Mouse (Mus musculus) lung, adult 2 months (tissue): ENCODE data around the gene Tbc1d10a. TPM values are rescaled to one million over a fixed set of nuclear protein-coding genes. Genes with fewer than 3 reads are reported as not detected.

ENCODE experiments used
- DNase-seq: peaks from one replicate; pipeline ENCODE4 v3.0.0; 2022
- H3K4me1 ChIP-seq: fragments of 200-500 bp; 2 replicates; pipeline ENCODE4 v1.6.1; 2011; ENCODE audit warnings: low read length; ENCODE audit not compliant: control insufficient read depth, insufficient read depth
- H3K4me3 ChIP-seq: fragments of 200-500 bp; replicated peaks from 2 replicates; pipeline ENCODE3; 2011; ENCODE audit warnings: low read depth, mild to moderate bottlenecking, control low read depth, low read length; ENCODE audit errors: extremely low read depth
- CTCF ChIP-seq: fragments of 200-500 bp; IDR thresholded peaks from 2 replicates; pipeline ENCODE4 v1.5.1; 2011; ENCODE audit warnings: mild to moderate bottlenecking, low read length, control low read depth; ENCODE audit not compliant: insufficient read depth
- POLR2A ChIP-seq: fragments of 200-500 bp; IDR thresholded peaks from 2 replicates; pipeline ENCODE4 v1.6.1; 2011; ENCODE audit warnings: low read depth, mild to moderate bottlenecking, control low read depth, low read length, borderline replicate concordance; ENCODE audit errors: extremely low read depth
- WGBS: fragments of 180-500 bp; shearing (Covaris S2); methylation state at CpG from one replicate; pipeline ENCODE4 v1.1.7; 2018; 5-methylcytosine and 5-hydroxymethylcytosine counted together
- polyA plus RNA-seq: library from polyadenylated mRNA; depleted of rRNA; stranded (reverse); fragments of >200 nt; gene quantifications from 2 replicates; pipeline ENCODE4 v1.2.3, GENCODE M21; 2012

Gene Tbc1d10a
- polyA plus RNA-seq, 1 experiment = 72.8 TPM

DNA sequence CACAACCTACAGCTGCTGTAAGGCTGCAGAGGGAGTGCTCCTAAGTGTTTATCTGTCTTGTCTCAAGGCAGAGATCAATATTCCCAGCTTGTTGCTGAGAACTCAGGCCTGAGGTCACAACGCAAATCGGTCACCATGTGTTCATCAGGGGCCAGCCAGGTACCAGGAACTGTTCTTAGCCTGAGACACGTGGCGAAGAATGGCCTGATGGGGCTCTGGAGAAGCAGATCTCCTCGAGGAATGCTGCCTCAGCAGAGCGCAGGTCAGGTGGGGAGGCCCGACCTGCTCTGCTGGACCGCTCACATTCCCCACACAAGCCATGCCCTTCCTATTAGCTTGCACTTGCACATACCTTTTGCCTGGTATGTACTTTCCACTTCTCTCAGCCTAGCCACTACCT lies 10.0 kb downstream of the Tbc1d10a start:
- TF ChIP-seq CTCF = no peak
- Histone ChIP-seq H3K4me3 (no peak overlapping the region), H3K4me1 (peaks cover 32% of the 10 kb centered on the region)
- WGBS = 67% methylated on average over 8 of the region's 8 CpGs
- no peak for DNase-seq

DNA sequence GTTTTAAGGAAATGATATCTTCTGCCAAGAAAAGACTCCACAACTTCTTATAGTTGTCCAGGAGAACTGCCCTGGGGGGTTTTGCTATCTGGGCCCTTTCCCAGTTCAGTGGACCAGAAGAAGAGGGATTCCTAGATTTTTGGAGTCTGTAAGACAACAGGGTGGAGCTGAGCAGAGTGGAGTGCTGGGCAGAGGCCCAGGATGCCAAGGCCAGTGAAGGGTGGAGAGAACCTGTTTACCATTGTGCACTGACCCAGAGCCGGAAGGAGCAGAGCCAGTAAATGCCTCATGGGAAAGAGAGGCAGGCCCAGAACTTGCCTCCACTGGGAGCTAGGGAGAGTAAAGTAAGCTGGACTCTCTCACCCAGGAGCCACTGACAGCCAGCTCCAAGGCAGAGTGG lies 11.1 kb downstream of the Tbc1d10a start:
- 7% methylated on average over 1 of the region's 1 CpGs for WGBS
- Histone ChIP-seq H3K4me3 (no peak overlapping the region), H3K4me1 (peaks cover 32% of the 10 kb centered on the region)
- no peak for TF ChIP-seq CTCF
- no peak for TF ChIP-seq POLR2A
- no peak for DNase-seq

DNA sequence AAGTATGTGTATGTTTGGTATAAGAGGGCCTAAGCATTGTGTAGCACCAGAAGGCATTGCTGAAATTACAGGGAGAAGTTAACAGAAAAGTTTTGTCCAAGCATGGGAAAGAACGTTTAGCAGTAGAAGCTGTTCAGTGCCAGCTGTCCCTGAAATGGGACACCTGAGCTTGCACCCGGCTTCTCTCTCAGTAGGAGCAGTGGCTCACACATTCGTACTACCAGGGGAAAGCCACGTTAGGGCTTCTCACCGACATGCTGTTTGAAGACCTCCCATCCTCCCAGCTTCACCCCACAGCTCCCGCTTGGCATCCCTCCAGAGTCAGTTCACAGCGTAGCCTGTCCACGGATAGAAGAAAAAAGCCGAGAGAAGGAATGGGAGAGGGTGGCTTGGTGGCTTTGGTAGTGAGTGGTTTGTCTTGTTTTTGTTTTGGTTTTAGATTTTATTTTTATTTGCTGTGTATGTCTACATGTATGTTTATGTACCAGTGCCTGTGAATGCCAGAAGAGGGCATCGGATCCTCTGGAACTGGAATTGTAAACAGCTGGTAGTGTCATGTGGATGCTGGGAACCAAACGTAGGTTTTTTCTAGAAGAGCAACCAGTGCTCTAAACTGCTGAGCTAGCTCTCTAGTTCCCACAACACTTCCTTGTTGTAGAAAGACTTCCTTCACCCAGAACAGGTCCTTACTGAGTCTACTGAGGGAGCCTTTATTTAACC lies 15.6 kb downstream of the Tbc1d10a start:
- TF ChIP-seq POLR2A = no peak
- no peak for TF ChIP-seq CTCF
- DNase-seq = no peak
- H3K4me3 ChIP-seq = no peak overlapping the region
- H3K4me1 ChIP-seq = peaks cover 37% of the 10 kb centered on the region
- 57% methylated on average over 11 of the region's 11 CpGs for WGBS

DNA sequence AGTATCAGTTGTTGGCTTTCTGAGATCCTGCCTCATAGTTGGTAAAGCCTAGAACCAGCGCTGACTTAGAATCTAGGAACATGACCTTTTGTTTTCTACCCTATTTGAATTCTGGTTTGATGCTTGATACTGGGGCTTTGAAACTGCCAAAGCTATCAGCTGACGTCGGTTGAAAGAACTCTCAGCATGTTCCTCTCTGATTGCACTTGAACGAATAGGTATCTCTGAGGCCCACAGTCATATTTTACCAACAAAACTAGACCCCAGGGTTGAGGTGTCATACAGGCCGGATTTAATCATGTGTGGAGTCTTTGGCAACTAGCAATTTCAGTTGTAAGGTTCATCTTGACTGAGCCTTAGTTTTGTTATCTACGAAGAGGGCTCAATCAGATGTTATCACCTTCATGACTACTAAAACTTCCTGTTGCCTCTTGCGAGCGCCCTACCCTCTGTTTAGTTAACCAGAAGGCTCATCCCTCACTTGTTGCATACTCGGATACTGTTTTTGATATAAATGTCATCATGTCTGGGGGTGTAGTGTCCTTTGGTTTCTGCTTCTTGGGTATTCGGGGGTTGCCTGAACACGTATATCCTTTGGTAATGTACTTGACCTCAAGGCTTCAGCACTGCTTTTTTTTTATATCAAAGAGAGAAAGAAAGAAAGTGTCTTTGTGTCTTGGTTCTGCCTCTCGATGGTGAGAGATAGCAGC lies 16.6 kb downstream of the Tbc1d10a start:
- TF ChIP-seq POLR2A = no peak
- no peak for TF ChIP-seq CTCF
- H3K4me3 ChIP-seq = no peak overlapping the region
- H3K4me1 ChIP-seq = peaks cover 42% of the 10 kb centered on the region
- 48% methylated on average over 12 of the region's 12 CpGs for WGBS
- no peak for DNase-seq

DNA sequence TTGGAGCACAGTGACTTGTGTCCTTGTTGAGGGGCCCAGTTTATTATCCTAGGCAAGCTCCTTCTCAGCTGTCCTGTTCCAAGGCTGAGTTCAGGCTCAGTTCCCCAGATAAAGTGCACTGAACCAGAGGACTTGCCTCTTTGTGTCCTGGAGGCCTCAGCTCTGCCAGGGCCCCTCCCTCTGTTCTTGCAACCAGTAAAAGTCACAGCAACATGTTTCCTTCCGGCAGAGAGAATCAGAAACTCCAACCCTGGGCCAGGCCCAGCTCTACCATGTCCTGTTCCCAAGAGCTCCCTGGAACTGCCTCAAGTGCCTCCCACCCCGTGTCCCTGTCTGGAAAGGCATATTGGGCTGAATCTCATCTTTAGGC lies 17.1 kb downstream of the Tbc1d10a start:
- Histone ChIP-seq H3K4me1 (peaks cover 46% of the 10 kb centered on the region), H3K4me3 (no peak overlapping the region)
- 12% methylated on average over 2 of the region's 2 CpGs for WGBS
- peak; percentile 53 for DNase-seq
- TF ChIP-seq POLR2A = peak; percentile 52; the same call in 1 of the 2 replicates
- TF ChIP-seq CTCF = no peak

DNA sequence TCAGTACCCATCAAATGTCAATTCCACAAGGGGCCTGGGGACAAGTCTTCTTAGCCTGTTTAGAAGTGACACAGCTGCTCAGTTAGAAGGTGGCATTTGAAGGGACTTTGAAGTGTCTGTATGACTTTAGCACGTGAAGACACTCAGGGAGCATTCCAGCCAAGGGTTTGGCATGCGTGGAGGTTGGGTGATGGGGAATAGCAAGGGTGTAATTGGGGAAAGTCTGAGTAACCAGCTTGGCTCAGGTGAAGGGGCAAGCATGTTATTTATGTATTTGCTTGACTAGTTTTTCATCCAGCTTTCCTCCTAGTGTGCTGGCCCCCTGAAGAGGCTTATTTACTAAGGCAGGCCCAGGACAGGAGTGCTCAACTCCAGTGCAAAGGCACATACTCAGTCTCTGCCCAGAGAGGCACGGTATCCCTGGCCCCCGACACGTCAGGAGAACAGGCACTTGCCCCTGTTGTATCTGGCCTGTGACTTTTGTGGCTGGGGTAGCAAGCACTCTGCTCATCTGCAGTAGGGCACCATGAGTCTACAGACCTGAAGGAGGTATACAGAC lies 18.6 kb downstream of the Tbc1d10a start:
- TF ChIP-seq CTCF = no peak
- Histone ChIP-seq H3K4me1 (peaks cover 44% of the 10 kb centered on the region), H3K4me3 (no peak overlapping the region)
- WGBS = 55% methylated on average over 5 of the region's 5 CpGs
- DNase-seq = peak; percentile 59

DNA sequence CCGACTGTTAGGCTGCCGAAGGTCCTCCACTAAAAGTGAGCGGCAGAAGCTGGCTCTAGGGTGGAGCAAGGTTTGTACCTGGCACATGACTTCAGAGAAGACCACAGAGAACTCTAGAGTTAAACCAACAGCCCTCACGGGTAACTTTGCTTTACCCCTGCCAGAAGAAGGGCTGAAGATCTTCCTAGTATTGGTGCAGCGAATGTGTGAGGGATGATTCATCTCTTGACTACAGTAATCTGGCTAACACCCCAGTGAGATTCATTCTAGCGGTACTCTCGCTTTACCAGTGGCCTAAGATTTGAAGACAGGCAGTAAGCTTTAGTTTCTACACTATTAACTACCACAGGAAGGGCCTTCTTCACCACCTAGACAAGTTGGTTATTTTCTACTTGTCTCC lies 19.4 kb downstream of the Tbc1d10a start:
- TF ChIP-seq POLR2A (no peak), CTCF (no peak)
- Histone ChIP-seq H3K4me1 (peaks cover 48% of the 10 kb centered on the region), H3K4me3 (no peak overlapping the region)
- 58% methylated on average over 7 of the region's 7 CpGs for WGBS
- DNase-seq = no peak

GRCm38 (mm10) chr11:4206563-4206962 lies 20.0 kb downstream of the Tbc1d10a start:
- 51% methylated on average over 6 of the region's 6 CpGs for WGBS
- H3K4me1 ChIP-seq = peaks cover 48% of the 10 kb centered on the region
- TF ChIP-seq POLR2A = no peak
- no peak for TF ChIP-seq CTCF
- no peak for DNase-seq
- H3K4me3 ChIP-seq = no peak overlapping the region

DNA sequence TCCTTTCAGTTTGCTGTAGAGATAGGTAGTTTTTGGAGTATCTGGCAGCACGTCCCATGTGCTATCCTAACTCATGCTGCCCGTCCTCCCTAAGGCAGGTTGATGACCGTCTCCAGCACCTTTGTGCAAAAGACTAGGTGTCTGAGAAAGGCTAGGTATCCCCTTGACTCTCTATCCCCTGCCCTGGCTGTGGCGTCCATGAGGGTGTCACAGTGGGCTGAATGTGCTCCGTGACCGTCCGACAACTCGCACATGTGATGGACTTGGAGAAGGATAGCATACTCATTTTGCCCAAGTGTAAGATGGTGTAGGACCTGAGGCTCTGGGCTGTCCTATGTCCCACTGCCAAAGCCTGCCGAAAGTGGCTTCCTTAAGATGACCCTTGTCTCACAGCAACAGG lies 21.1 kb downstream of the Tbc1d10a start:
- H3K4me1 ChIP-seq = peaks cover 46% of the 10 kb centered on the region
- H3K4me3 ChIP-seq = no peak overlapping the region
- TF ChIP-seq POLR2A (no peak), CTCF (no peak)
- no peak for DNase-seq
- WGBS = 86% methylated on average over 9 of the region's 9 CpGs

DNA sequence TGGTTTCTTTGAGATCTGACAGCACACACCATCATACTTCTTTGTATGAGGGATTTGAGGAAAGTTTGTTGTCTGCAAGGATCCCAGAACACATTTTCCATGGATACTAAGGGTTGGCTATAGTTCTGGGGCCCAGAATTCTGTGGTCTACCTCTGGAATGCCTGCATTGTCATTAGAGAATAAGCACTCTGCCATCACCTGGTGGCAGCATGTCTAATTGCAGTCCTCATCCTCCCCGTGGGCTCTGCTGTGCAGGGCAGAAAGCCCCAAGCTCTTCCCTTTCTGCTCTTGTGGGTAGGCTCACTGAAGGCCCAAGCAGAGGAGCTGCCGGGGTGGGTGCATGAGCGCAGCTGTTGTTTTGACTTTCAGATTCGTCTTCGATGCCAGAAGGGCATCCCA lies 23.0 kb downstream of the Tbc1d10a start:
- H3K4me3 ChIP-seq = no peak overlapping the region
- H3K4me1 ChIP-seq = peaks cover 30% of the 10 kb centered on the region
- 75% methylated on average over 5 of the region's 5 CpGs for WGBS
- no peak for TF ChIP-seq POLR2A
- TF ChIP-seq CTCF = peak; percentile 54; the same call in 1 of the 2 replicates
- no peak for DNase-seq
